Mouse (Mus musculus) heart, adult 8-10 months (tissue): ENCODE results near the gene Mog. TPM values are rescaled to one million over a fixed set of nuclear protein-coding genes. Genes with fewer than 3 reads are reported as not detected.
"Not testable (repeated sequence)": the region's sequence is repeated elsewhere in the genome, so short reads cannot be mapped to it uniquely, and the experiment has no call there.

Experiments used
- DNase-seq: peaks from one replicate; pipeline ENCODE4 v3.0.0; 2022; ENCODE audit warnings: low spot score
- total RNA-seq, 4 experiments: library from RNA; stranded (reverse); gene quantifications; 2 replicates each; pipeline ENCODE4 v1.2.4; 2022

Gene Mog
- total RNA-seq, 4 experiments from 2014 or later: not detected

DNA sequence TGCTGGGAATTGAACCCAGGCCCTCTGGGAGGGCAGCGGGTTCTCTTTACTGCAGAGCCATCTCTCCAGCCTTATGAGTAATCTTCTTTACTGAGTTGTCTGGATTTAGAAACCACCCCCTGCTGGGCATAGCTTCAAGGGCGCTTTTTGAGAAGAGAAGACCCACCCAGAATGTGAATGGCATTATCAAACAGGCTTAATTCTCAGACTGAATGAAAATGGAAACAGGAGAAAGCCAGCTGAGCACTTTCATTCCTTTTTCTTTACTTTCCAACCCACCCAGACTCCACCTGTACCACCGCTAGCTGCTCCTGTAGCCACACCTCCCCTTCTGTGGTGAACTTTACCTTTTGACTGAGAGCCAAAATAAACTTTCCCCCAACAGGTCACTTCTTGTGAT is 27.8 kb downstream of the Mog start:
- DNase-seq: no peak

DNA sequence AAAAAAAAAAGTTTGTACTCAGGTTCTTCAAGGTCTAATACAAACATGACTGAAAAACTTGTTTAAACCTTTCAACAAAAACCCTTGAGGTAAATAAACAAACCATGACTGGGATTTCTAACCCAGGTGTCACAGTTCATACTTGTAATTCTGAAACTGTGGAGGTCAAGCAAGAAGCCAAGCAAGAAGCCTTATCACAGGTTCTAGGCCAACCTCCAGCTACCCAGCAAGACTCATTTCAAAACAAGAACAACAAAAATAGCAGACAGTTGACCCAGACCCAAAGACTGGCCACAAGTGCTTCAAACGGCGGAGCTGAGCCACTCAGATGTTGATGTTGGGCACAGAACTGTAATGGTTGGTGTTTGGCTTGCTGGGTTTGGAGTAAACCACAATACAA is 28.7 kb downstream of the Mog start:
- DNase-seq: no peak

DNA sequence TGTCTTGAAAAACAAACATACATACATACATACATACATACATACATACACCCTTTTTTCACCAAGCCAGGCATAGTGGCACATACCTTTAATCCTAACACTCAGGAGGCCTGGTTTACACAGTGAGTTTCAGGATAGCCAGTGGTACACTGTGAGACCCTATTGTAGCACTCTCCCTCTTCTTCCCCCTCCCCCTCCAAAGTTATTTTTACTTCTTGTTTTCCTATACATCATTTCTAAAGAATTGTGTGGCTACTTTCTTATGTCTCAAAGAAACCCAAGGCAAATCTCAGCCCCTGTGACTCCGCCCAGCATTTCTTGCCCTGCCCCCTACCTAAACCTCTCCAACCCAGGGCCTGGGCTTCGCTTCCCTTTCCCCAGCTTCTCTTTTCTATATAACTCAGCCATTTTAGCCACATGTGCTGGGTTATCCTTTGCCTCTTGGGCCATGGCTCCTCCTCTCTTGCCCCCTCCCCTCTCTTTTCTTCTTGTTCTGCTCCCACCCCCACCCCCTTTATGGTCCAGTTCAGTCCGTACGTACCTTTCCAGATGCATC is 29.4 kb downstream of the Mog start:
- no peak for DNase-seq

DNA sequence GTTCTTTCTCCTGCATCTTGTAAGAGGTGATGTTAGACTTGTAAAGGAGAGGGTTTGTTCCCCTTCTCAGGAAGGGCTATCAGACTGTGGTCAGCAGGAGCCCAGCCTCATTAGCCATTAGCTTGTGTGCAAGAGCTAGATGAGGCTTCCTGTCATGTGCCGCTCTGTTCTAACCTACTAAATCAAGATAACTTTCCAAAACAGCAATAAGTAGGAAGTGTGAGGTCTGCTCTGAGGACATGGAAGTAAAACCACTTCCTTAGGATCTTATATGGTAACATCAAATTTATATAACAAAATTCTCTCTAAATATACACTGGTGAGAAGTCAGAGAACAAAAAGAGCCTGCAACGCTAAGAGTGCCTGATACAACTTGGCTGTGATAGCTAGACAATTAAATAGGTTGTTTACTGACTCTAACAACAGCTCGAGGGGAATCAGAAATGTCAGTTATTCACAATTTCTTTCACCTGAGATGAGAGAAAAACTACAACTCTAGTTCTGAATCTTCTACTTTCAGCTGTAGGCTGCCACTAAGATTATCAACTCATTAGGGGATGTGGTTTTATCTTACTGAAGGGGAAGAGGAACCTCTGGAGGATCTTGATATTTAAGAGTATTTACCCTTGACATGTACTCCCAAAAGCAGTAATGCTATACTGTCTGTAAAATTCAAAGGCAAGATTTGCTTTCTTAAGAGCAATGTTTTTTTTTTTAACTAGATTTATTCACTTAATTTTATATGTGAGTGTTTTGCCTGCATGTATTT is 30.7 kb downstream of the Mog start:
- no peak for DNase-seq

DNA sequence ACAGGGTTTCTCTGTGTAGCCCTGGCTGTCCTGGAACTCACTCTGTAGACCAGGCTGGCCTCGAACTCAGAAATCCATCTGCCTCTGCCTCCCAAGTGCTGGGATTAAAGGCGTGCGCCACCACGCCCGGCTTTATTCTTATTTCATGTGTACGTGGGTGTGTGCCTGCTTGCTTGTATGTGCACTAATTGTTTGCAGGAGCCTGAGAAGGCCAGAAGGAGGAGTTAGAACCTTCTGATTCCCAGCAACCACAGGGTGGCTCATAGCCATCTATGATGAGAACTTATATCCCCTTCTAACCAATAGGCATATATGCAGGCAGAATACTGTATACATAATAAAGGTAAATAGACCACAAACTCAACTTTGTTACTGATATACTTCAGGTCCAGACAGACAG is 32.6 kb downstream of the Mog start:
- not testable (repeated sequence) for DNase-seq

DNA sequence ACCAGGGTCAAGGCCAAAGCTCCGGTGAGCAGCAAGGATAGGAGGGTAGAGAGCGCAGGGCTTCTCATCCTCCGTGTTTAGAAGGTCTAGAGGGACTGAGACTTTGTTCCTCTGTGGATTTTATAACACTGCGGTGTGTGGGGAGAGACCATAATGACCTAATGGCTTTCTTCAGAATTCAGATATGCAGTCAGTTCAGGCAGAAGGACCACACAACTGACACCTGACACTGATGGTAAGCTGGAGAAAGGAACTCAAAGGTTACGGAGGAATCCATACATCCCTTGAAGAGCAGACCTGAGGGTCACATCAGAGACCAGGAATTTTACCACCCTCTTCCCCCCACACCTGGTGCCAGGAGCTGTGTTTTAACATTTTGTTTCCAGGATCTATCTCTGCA is 33.8 kb downstream of the Mog start, which contains the start of gene H2-M5:
Gene H2-M5, minus strand, starts transcription at position 101 of the 400 bp plus-strand sequence.
- no peak for DNase-seq

DNA sequence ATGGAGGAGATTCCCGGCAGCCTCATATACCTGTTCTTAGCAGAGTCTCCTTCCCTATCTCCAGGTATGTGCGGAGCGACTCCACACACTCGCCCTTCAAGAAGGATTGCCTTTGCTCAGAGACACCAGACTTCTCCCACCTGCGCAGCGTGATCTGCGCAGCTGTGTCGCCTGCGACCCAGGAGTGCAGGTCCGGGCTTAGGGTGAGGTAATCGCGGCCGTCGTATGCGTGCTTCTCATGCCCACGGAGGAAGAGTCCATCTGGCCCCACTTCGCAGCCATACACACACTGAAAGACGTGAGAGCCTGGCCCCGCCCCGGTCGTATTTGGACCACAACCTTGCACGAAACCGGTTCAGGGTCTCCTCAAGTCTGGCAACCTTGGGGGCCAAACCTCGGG is 34.7 kb downstream of the Mog start:
- no peak for DNase-seq

DNA sequence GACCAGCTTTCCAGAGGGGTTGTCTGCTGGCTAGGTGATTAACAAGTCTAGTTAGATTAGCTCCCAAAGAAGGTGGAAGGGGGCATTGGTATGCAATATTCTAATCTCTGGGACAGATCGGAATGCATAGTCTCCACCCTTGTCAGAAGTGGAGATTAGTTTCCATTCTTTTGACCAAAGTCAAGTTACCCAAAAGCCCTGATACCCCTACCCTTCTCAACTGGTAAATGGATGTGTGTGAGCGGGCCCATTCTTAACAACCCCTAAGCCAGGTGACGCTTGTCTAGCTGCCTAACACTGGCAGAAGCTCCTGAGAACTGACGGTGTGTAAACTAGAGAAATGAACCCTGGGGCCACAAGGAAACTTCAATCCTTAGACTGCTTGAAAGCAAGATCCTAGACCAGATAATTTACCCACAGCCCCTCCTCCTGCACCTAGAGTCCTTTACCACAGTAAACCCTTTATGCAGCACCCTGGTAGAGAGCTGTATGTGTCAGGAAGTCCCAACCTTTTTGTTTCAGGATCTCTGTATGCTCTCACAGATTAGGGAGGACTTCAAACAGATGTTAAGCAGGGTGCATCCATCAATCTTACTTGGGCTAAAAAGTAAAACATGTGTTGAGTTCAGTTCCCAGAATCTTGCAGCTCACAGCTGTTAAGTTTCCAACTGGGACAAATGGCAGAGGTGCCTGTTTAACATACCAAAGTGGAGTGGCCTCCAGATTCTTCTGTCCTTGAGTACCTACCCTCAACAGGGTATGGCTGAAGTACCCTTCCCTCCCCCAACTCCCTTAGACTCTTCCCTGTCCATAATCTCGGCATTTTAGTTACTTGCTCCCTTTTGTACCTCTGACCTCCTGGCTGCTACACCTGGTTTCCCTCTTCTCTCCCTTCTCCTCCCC is 40.7 kb downstream of the Mog start:
- DNase-seq: no peak

DNA sequence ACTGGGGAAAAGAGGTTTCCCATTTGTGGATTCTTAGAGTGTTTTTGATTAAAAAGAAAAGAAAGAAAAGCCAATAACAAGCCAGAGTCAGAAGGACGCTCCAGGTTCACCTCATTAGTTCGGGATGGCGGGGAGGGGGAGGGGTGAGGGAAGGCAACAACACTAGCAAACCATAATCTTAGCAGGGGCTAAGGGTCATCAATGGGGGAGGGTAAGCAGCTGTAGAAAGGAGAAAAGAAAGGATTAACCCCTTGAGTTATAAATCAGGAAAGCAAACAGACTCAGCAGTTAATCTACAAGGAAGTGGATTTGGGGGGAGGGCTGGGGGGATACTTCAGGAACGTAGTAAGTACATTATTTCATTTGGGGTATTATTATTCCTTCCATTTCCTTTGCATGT is 41.4 kb downstream of the Mog start:
- no peak for DNase-seq

DNA sequence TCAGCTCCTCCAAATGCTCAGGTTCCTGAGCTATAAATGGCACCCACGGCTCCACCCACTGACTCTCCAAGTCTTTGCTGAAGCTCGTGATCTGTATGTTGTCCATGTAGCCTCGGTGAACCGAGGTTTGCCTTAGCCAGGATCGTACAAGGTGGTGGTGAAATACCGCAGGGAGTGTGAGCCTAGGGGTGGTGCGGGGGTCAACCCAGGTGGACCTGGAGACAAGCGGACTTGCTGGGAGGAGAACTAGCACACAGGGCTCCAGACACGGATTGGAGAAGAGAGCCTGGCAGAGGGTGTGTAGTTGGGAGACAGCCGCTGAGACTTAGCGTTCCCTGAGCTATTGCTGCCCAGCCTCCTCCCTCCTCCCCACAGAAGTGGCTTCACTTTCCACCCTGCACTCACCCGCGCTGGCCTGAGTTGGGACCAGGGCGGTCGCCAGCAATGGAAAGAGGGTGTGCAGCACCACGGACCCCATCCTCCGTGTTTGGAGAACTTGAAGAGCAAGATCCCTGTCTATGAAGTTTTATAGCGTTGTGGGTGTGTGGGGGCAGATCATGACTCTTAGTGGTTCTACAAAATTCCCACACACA is 41.9 kb downstream of the Mog start, which contains the start of gene 2410137M14Rik:
Gene 2410137M14Rik, minus strand, starts transcription at position 17 of the 593 bp plus-strand sequence.
- DNase-seq: peak; percentile 14

DNA sequence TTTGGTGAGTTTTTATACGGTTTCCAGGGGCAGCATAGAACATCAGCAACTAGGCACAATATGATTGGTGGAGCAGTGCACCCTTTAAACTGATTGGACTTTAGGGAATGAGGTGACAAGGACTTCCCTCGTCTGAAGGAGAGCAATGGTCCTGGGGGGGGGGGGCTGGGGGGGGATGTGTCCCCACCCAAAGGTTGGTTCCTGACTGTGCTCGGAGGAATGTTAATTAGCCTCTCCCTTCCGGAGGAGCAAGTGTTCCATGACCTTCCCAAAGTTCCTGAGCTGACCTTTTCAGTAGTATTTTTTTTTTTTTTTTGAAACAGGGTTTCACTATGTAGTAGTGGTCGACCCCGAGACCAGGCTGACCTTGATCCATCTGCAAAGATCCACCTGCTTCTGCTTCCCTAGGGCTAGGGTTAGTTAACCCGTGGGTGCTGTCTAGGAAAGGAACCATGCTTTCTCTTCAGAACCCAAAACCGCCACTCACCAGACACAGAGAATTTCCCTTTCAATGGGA is 49.9 kb downstream of the Mog start:
- no peak for DNase-seq

DNA sequence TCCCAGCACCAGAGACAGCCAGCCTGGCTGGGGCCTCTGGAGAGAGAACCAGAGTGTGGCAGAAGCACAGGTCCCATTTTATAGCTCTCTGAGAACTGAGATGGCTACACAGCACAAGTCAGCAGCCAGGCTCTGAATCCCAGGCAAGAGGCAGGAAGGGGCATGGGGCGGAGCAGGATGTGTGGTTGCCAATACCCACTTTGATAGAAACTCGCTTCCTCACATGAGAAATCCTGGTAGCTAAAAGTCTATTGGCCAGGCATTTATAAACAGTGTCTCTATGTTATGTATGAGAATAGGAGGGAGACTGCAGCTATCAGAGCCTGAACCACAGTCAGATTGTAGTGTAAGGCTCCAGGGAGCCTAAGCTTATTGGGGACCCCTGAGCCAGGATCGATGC is 50.4 kb downstream of the Mog start:
- no peak for DNase-seq

DNA sequence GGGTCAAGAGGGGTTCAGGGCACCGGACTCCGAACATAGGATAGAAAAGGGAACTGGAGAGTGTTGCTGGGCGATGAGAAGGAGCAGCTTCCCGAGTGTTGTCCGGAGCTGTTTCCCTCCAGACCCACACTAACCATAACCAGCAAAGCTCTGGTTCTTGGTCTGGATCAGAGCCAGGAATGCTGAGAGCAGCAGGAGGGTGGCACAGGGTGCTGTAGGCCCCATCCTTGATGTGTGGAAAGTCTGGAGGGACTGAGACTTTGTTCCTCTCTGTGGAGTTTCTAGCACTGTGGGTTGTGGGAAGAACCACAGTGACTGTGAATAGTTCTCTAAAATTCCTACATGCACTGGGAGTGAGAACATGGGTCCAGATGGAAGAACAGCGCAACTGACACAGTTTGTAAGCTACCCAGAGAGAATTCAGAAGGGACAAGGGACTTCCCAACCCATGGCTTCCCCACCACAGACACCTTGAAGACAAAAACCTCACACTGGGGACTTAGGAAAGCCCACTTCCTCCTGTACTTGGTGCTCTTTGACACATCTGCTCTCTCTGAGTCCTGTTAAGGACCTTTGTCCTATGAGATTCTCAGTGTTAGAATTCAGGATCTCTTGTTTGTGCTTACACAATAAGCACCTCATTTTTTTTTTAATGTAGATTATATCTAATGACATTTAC is 51.9 kb downstream of the Mog start:
- no peak for DNase-seq

DNA sequence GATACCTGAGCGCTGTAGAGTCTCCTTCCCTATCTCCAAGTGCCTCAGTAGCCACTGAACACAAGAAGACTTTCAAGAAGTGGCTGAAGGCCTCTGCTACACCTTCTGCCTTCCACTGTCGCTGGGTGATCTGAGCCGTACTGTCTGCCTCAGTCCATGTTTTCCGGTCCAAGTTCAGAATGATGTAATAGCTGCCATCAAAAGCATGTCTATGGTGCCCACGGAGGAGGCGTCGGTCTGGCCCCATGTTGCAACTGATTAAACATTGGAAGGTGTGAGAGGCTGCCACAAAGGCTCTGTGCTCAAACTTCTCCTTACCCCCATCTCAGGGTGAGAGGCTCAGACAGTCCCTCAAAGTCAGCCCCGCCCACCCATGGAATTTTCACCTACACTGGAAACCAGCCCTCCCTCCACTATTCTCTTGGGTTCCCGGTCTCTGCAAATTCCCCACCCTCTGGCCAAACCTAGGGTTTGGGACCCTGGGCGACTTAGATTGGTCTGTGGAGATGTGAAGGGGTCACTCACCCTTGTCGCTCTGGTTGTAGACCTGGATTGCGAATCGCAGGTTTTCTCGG is 52.8 kb downstream of the Mog start:
- no peak for DNase-seq

DNA sequence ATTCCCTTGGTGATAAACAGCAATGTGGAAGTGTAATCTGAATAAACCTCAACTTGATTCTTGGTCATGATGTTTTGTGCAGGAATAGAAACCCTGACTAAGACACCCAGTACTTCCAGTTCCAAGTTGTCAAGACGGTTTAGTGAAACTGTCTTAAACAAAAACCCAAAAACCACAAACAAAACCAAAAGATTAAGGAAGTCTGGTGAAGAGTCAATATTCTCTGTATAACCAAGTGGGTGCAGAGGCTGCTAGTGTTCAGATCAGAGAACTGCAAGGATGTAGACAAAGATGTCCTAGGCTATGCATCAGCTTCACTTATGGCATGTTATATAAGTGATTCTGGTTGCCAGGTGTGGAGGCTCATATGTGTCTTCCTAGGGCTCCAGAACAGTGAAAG is 56.3 kb downstream of the Mog start:
- DNase-seq: no peak

DNA sequence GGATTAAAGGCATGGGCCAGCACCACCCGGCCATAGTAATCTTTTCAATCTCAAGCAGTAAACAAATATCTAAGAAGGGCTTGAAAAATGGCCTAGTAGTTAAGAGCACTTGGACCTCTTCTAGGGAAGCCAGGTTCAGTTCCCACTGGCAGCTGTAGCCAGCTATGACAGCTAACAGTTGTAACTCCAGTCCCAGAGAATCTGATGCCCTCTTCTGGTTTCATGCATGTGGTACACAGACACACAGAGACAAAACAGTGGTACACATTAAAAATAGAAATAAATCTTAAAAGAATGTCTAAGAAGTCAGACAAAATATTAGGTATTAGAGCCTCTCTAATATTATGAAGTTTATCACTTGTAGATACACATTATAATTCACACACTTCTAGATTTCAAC is 62.1 kb downstream of the Mog start:
- no peak for DNase-seq

Other genes starting within 250 kb of the Mog start
- not detected for gene H2-M10.6, start 211.2 kb downstream of the Mog start, total RNA-seq
- 10 to 100 TPM; 19.6 to 20.5 (median 19.9) TPM for gene Trim26, start 186.3 kb downstream of the Mog start, total RNA-seq
- gene Trim15, start 156.2 kb downstream of the Mog start, total RNA-seq: not detected
- gene Trim10, start 153.8 kb downstream of the Mog start, total RNA-seq: under 1 TPM in 2 of 4 experiments, not detected in 2; 0.16 to 0.83 TPM
- under 1 TPM in 1 of 4 experiments, not detected in 3; 0.23 TPM for gene Trim40, start 133.3 kb downstream of the Mog start, total RNA-seq
- gene Trim31, start 125.3 kb downstream of the Mog start, total RNA-seq: not detected
- gene Rnf39, start 80.5 kb downstream of the Mog start, total RNA-seq: 1 to 10 TPM in 3 of 4 experiments, under 1 TPM in 1; 0.71 to 1.9 (median 1.4) TPM
- gene Ppp1r11, start 71.7 kb downstream of the Mog start, total RNA-seq: 100 to 1,000 TPM in 2 of 4 experiments, 10 to 100 TPM in 2; 89.3 to 121 (median 108) TPM
- gene Znrd1, start 64.8 kb downstream of the Mog start, total RNA-seq: 10 to 100 TPM; 22.3 to 27.7 (median 26.2) TPM
- 10 to 100 TPM; 13.8 to 22.2 (median 15.3) TPM for gene Znrd1as, start 64.8 kb downstream of the Mog start, total RNA-seq
- gene 2410137M14Rik, start 42.2 kb downstream of the Mog start, total RNA-seq: 1 to 10 TPM in 2 of 4 experiments, under 1 TPM in 2; 0.50 to 1.4 (median 0.90) TPM
- gene H2-M5, start 33.9 kb downstream of the Mog start, total RNA-seq: under 1 TPM in 1 of 4 experiments, not detected in 3; 0.25 TPM
- gene Zfp57, start 22.2 kb downstream of the Mog start, total RNA-seq: 1 to 10 TPM in 3 of 4 experiments, under 1 TPM in 1; 0.87 to 2.4 (median 1.4) TPM
- gene Gabbr1, start 22.6 kb upstream of the Mog start, total RNA-seq: 1 to 10 TPM; 7.2 to 9.2 (median 7.4) TPM
- gene Olfr90, start 65.1 kb upstream of the Mog start, total RNA-seq: not detected
- gene Olfr91, start 74.9 kb upstream of the Mog start, total RNA-seq: not detected
- not detected for gene Olfr92, start 96.7 kb upstream of the Mog start, total RNA-seq
- not detected for gene Olfr93, start 138.1 kb upstream of the Mog start, total RNA-seq
- gene Ubd, start 170.5 kb upstream of the Mog start, total RNA-seq: not detected
- not detected for gene Olfr94, start 177.6 kb upstream of the Mog start, total RNA-seq
- gene Olfr95, start 189.7 kb upstream of the Mog start, total RNA-seq: not detected
- not detected for gene Olfr96, start 196.7 kb upstream of the Mog start, total RNA-seq
- gene Olfr97, start 213.9 kb upstream of the Mog start, total RNA-seq: not detected
- not detected for gene Olfr98, start 240.4 kb upstream of the Mog start, total RNA-seq
- 1 to 10 TPM; 3.2 to 4.4 (median 3.6) TPM for gene H2-M3, start 246.8 kb upstream of the Mog start, total RNA-seq